Mouse (Mus musculus): ENCODE measurements at regions not wholly inside any gene's neighbourhood (a gene's known extent, or its start where the extent isn't known, plus 50 kb on each side); places are given as distances from the start of the nearest gene placed in this dataset.

DNA sequence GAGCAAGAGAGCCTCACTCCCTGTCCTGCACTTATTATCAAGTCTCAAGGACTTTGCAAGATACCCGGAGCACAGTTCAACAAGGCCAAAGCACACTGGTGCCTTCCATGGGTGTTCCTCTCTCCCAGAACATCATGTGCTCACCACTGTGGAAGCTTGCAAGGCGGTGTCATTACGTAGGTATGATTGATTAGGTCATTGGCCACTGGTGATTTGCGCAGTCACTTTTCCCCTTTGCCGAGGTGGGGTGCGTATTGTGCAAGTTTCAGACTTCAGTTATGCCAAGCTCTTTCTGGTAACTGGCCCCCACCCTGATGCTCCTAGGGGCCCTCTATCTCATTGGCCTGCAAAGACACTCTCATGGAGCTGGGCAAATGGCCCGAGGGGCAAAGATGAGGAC lies 98.3 kb upstream of the Errfi1 start:
- Histone ChIP-seq H3K27me3 (ENCODE audit: insufficient read depth, low read length) (0 out of 2 replicates have a peak, but pooled peaks cover 6% of the 10 kb centered on the region), H3K36me3 (ENCODE audit: insufficient read depth, low read length) (no peaks in the 10 kb centered on the region), H3K9me3 (ENCODE audit: low read length) (no peaks in the 10 kb centered on the region), H3K4me1 (replicated peaks; ENCODE audit: low read depth, low read length) (peaks cover 23% of the 10 kb centered on the region), H3K4me3 (replicated peaks; ENCODE audit: low read length) (no peak overlapping the region)
- no peak for TF ChIP-seq NANOG (IDR thresholded peaks at IDR 0.05; ENCODE audit: borderline replicate concordance, low read length)
- no peak for TF ChIP-seq CTCF (conservative IDR thresholded peaks at IDR 0.05; ENCODE audit: low read length)
- no peak for TF ChIP-seq POU5F1 (IDR thresholded peaks at IDR 0.05; ENCODE audit: borderline replicate concordance, low read length)

DNA sequence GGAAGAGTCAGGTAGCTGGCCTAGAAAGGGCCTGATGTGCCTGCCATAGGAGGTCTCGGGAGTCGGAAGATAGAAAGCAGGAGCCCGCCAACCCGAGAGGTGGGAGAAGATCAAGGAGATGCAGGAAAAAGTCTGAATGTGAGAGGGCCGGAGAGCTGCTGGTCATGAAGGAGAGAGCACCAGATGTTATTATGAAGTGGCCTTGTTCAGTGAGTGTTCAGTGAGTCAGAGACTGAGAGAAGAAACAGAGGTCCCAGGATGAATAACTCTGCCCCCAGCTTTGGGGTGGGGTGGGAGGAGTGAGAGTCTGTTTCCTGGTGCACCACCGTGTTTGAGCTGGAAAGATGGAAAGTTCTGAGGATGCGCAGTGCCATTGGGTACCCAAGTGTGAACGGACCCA lies 100.2 kb upstream of the Slc45a1 start:
- TF ChIP-seq NANOG (IDR thresholded peaks at IDR 0.05; ENCODE audit: borderline replicate concordance, low read length) (no peak), POU5F1 (IDR thresholded peaks at IDR 0.05; ENCODE audit: borderline replicate concordance, low read length) (no peak), CTCF (conservative IDR thresholded peaks at IDR 0.05; ENCODE audit: low read length) (no peak)
- Histone ChIP-seq H3K9me3 (ENCODE audit: low read length) (no peaks in the 10 kb centered on the region), H3K27me3 (ENCODE audit: insufficient read depth, low read length) (0 out of 2 replicates have a peak, but pooled peaks cover 6% of the 10 kb centered on the region), H3K4me3 (replicated peaks; ENCODE audit: low read length) (no peak overlapping the region), H3K4me1 (replicated peaks; ENCODE audit: low read depth, low read length) (peaks cover 19% of the 10 kb centered on the region), H3K36me3 (ENCODE audit: insufficient read depth, low read length) (no peaks in the 10 kb centered on the region)

DNA sequence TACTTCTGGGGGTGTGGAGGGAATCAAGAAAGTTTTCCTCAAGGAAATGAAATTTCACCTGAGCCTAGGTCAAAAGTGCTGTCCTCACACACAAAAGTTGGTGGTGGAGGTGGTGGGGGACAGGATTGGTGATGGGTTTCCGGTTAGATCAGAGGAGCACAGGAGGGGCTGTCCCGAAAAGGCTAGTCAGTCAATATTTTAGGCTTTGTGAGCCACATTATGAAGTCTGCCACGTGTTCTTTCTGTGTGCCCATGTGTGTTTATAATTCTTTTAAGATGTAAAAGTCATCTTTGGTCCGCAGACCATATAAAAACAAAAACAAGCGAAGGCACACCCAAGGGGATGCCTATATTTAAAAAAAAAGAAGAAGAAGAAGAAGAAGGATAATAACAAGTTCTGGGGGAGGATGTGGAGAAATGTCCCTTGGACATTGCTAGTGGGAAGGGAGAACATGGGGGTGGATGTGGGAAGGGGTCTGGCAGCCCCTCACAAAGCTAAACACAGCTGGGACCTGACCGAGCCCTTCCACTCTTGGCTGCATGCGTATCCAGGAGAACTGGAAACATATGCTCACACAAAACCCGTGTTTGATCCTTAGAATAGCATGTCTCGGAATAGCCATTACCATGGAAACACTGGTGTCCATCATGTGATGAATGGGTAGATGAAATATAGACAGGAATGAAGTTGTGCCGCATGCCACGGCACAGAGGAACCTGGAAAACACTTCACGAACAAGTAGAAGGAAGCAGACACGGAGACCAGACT lies 98.7 kb upstream of the Slc45a1 start:
- Histone ChIP-seq H3K9me3 (ENCODE audit: low read length) (no peaks in the 10 kb centered on the region), H3K4me1 (replicated peaks; ENCODE audit: low read depth, low read length) (peaks cover 24% of the 10 kb centered on the region), H3K36me3 (ENCODE audit: insufficient read depth, low read length) (no peaks in the 10 kb centered on the region), H3K27me3 (ENCODE audit: insufficient read depth, low read length) (0 out of 2 replicates have a peak, but pooled peaks cover 6% of the 10 kb centered on the region), H3K4me3 (replicated peaks; ENCODE audit: low read length) (no peak overlapping the region)
- TF ChIP-seq CTCF (conservative IDR thresholded peaks at IDR 0.05; ENCODE audit: low read length) (no peak), POU5F1 (IDR thresholded peaks at IDR 0.05; ENCODE audit: borderline replicate concordance, low read length) (no peak), NANOG (IDR thresholded peaks at IDR 0.05; ENCODE audit: borderline replicate concordance, low read length) (no peak)

DNA sequence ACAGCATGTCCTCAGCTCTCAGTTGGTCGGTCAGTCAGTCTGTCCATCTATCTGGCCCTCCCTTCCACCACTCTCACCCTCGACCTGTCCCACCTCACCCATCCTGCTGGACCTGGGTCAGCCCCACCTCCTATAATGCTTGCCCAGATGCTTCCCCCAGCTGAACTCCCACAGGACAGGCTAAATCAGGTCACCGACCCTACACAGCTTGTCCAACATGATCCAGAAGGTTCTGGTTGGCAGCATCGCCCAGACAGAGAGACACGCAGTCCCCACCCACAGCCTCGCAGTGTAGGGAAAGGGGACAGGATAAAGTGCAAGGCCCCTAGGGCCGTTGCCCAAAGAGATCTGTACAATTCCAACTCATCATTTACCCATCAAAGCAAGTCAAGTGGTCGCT lies 97.1 kb upstream of the Slc45a1 start:
- TF ChIP-seq CTCF (conservative IDR thresholded peaks at IDR 0.05; ENCODE audit: low read length): no peak
- TF ChIP-seq NANOG (IDR thresholded peaks at IDR 0.05; ENCODE audit: borderline replicate concordance, low read length): no peak
- no peaks in the 10 kb centered on the region for H3K9me3 ChIP-seq (ENCODE audit: low read length)
- H3K4me3 ChIP-seq (replicated peaks; ENCODE audit: low read length): no peak overlapping the region
- H3K36me3 ChIP-seq (ENCODE audit: insufficient read depth, low read length): no peaks in the 10 kb centered on the region
- H3K27me3 ChIP-seq (ENCODE audit: insufficient read depth, low read length): 0 out of 2 replicates have a peak, but pooled peaks cover 6% of the 10 kb centered on the region
- peaks cover 31% of the 10 kb centered on the region for H3K4me1 ChIP-seq (replicated peaks; ENCODE audit: low read depth, low read length)

DNA sequence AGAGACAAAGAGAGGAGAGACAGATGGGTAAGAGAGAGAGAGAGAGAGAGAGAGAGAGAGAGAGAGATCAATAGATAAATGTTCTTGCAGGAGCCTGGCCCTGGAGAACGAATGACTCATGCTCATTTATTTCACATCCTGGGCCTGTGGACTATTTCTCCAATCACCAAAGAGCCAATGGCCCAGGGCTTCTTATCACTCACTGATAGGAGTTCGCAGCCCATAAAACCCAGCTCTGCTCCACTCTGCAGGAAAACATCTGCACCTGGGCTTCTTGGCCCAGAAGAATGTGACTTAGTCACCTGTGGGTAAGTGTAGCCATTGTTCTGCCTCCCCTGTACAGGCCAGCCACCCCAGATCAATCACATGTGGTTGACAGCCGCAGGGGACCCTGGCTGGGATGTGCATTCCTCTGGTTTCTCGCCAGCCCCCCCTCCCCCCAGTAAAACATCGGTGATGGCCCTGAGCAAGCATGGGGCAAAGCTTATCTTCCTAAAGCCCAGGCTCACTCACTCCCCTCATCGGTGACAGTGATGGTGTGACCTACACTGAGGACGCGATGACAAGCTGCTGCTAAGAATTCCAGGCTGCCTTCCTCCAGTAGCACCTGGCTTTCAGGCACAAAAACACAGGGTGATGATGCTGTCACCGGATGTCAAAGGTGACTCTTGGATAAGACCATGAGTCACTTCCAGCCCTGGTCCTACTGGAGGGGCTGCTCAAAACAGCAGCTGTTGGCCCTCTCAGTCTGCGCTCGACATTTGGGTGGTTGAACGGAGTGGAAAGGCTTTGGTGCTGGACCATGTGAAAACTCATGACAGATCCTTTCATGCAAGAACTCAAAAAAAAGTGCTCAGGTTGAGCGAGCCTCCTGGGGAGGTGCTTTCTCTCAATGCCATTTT lies 96.4 kb upstream of the Slc45a1 start:
- Histone ChIP-seq H3K4me1 (replicated peaks; ENCODE audit: low read depth, low read length) (peaks cover 34% of the 10 kb centered on the region), H3K36me3 (ENCODE audit: insufficient read depth, low read length) (no peaks in the 10 kb centered on the region), H3K4me3 (replicated peaks; ENCODE audit: low read length) (no peak overlapping the region), H3K27me3 (ENCODE audit: insufficient read depth, low read length) (0 out of 2 replicates have a peak, but pooled peaks cover 6% of the 10 kb centered on the region), H3K9me3 (ENCODE audit: low read length) (no peaks in the 10 kb centered on the region)
- TF ChIP-seq CTCF (conservative IDR thresholded peaks at IDR 0.05; ENCODE audit: low read length) (no peak), NANOG (IDR thresholded peaks at IDR 0.05; ENCODE audit: borderline replicate concordance, low read length) (no peak)

DNA sequence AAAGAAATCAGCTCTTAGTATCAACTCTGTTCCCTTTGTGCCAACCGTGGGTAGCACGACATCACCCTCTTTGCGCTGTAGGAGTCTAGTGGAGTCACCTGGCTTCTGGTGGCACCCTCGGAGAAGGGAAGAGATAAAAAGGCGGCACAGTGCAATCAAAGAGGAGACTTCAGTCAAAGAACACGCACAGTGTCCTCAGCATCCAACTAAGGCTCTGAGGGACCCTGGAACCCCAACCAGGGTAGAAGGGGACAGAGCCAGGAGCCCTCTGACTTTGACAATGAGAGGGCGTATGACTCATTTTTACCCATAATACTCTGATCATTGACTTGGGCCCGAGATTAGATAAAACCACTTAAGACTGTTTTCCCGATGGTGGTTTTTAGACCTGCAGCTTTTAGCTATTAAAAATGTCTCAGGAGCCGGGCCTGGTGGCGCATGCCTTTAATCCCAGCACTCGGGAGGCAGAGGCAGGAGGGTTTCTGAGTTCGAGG lies 94.5 kb upstream of the Slc45a1 start:
- Histone ChIP-seq H3K4me1 (replicated peaks; ENCODE audit: low read depth, low read length) (peaks cover 47% of the 10 kb centered on the region), H3K36me3 (ENCODE audit: insufficient read depth, low read length) (no peaks in the 10 kb centered on the region), H3K9me3 (ENCODE audit: low read length) (no peaks in the 10 kb centered on the region), H3K27me3 (ENCODE audit: insufficient read depth, low read length) (0 out of 2 replicates have a peak, but pooled peaks cover 6% of the 10 kb centered on the region), H3K4me3 (replicated peaks; ENCODE audit: low read length) (no peak overlapping the region)
- TF ChIP-seq NANOG (IDR thresholded peaks at IDR 0.05; ENCODE audit: borderline replicate concordance, low read length) (no peak), CTCF (conservative IDR thresholded peaks at IDR 0.05; ENCODE audit: low read length) (no peak), POU5F1 (IDR thresholded peaks at IDR 0.05; ENCODE audit: borderline replicate concordance, low read length) (no peak)

DNA sequence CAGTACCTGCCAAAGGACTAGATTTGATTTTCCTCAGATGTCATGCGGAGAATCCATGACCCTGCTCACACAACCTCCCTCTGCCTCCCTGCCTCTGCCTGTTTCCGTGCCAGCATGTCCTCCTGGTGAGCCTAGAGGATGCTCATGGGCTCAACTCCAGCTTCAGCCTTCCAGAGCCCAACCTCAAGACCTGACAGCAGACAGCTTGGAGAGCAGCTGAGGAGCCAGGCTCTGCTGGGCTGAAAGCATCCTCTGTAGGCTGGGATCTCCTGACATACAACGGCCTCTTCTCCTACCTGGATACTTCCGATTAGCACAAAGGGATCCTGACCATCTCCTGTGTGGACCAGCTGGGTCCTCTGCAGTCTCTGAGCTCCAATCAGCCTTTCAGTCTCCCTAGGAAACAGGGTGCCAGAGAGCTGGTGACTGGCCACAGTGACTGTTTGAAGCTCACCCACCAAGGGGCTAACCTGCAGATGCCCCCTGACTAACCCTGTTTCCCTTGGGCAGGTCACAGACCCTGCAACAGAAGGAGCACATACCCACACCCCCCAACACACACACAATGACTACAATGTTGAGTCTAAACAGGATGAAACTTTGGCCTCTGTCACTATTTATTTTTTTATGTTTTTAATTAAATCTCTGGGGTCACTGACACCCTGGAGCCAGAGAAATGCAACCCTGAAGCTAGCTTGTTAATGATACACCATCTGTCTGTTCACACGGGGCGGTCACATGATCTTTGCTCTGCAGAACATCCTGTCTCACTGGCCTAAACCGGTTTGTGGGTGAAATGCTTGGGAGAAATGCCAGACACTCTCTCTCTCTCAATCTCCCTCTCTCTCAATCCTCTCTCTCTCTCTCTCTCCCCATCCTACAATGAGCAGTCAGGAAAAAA lies 93.8 kb upstream of the Slc45a1 start:
- no peaks in the 10 kb centered on the region for H3K36me3 ChIP-seq (ENCODE audit: insufficient read depth, low read length)

More for the DNA sequence above, 93.8 kb upstream of the Slc45a1 start:
- peaks cover 52% of the 10 kb centered on the region for H3K4me1 ChIP-seq (replicated peaks; ENCODE audit: low read depth, low read length)
- no peak overlapping the region for H3K4me3 ChIP-seq (replicated peaks; ENCODE audit: low read length)
- no peaks in the 10 kb centered on the region for H3K27me3 ChIP-seq (ENCODE audit: insufficient read depth, low read length)
- no peak for TF ChIP-seq CTCF (conservative IDR thresholded peaks at IDR 0.05; ENCODE audit: low read length)
- no peak for TF ChIP-seq POU5F1 (IDR thresholded peaks at IDR 0.05; ENCODE audit: borderline replicate concordance, low read length)
- TF ChIP-seq NANOG (IDR thresholded peaks at IDR 0.05; ENCODE audit: borderline replicate concordance, low read length): no peak
- H3K9me3 ChIP-seq (ENCODE audit: low read length): no peaks in the 10 kb centered on the region

Data from E14TG2a.4 (cell line).